Mouse (Mus musculus) CH12.LX (cell line): ENCODE data around the gene Klhl7.
A peak's percentile ranks its signal among the peaks of the same experiment; 100 is the strongest.

ENCODE experiments used
- CTCF ChIP-seq, 2 experiments: IDR thresholded peaks in 1 of 2; conservative IDR thresholded peaks in 1 of 2; 2 replicates each; pipeline ENCODE4 v1.5.1; 2011 to 2012; ENCODE audit warnings: low read depth in 2 of 2, low read length in 2 of 2, improper control_type of control experiment in 1 of 2, inconsistent platforms in 1 of 2, mild to moderate bottlenecking in 1 of 2, moderate library complexity in 1 of 2
- ELF1 ChIP-seq: IDR thresholded peaks from 2 replicates; pipeline ENCODE4 v1.6.1; 2014; ENCODE audit warnings: low read depth, mild to moderate bottlenecking, inconsistent platforms, low read length, improper control_type of control experiment
- MAX ChIP-seq: IDR thresholded peaks from 2 replicates; pipeline ENCODE4 v1.6.1; 2011; ENCODE audit warnings: low read length, improper control_type of control experiment
- NELFE ChIP-seq: IDR thresholded peaks from 2 replicates; pipeline ENCODE4 v1.6.1; 2011; ENCODE audit warnings: low read depth, low read length, improper control_type of control experiment
- POLR2A ChIP-seq: IDR thresholded peaks from 2 replicates; pipeline ENCODE4 v1.6.1; 2011; ENCODE audit warnings: low read depth, mild to moderate bottlenecking, improper control_type of control experiment, low read length
- TCF12 ChIP-seq: IDR thresholded peaks from 2 replicates; pipeline ENCODE4 v1.6.1; 2014; ENCODE audit warnings: low read depth, mild to moderate bottlenecking, inconsistent platforms, low read length, improper control_type of control experiment

- TF ChIP-seq MAX (no peak), ELF1 (no peak), POLR2A (no peak), NELFE (no peak), CTCF (conservative IDR thresholded peaks at IDR 0.05 in 1 of 2, IDR thresholded peaks at IDR 0.05 in 1 of 2; ENCODE audit: low read depth in 2 of 2, low read length in 2 of 2) (peak in 1 of 2 experiments; percentile 75; a peak in 2 of 4 replicates), TCF12 (no peak)
Measured at GRCm38 (mm10) chr5:24076986-24077718, 23.3 kb upstream of the Klhl7 start.
